Mouse (Mus musculus) ES-E14 (cell line): ENCODE measurements around the gene Cpb2.

Experiments used
- CHD2 ChIP-seq: IDR thresholded peaks from 2 replicates; pipeline ENCODE4 v1.6.1; 2014; ENCODE audit warnings: mild to moderate bottlenecking, low read depth, low read length, inconsistent platforms
- HCFC1 ChIP-seq: IDR thresholded peaks from 2 replicates; pipeline ENCODE4 v1.6.1; 2012; ENCODE audit warnings: low read length, inconsistent platforms, borderline replicate concordance; ENCODE audit not compliant: insufficient read depth
- MAFK ChIP-seq: IDR thresholded peaks from 2 replicates; pipeline ENCODE4 v1.6.1; 2014; ENCODE audit warnings: mild to moderate bottlenecking, low read depth, low read length, inconsistent platforms; ENCODE audit not compliant: insufficient read depth

GRCm38 (mm10) chr14:75303807-75304206 is 61.7 kb downstream of the Cpb2 start:
- TF ChIP-seq CHD2 (no peak), MAFK (no peak), HCFC1 (no peak)
